In genomic region chr8:91065179-91065578, GRCm38 (mm10) we compare ENCODE assay signal across 11 mouse cellular contexts.
"Had no signal": no experiment of that assay in that cellular context is flagged by ENCODE, and none has a peak within 500 bp of the region (broad histone marks: within the 10 kb centered on the region; RNA-seq: fewer than 3 reads in every experiment).

No protein-coding gene starts in this region.

- H3K27ac ChIP-seq: layer of hippocampus, adult 2 months; limb, embryonic 15.5 days; liver, embryonic 12.5 days; lung, embryonic 15.5 days; midbrain, embryonic 10.5 days; midbrain, embryonic 15.5 days had no signal

- H3K4me2 ChIP-seq: limb, embryonic 15.5 days; liver, embryonic 12.5 days; lung, embryonic 15.5 days; midbrain, embryonic 15.5 days had no signal

- H3K9ac ChIP-seq: limb, embryonic 15.5 days; liver, embryonic 12.5 days; lung, embryonic 15.5 days; midbrain, embryonic 15.5 days had no signal

- ATAC-seq: liver, embryonic 12.5 days; midbrain, embryonic 15.5 days had no signal

- H3K36me3 ChIP-seq: limb, embryonic 15.5 days; liver, embryonic 12.5 days; lung, embryonic 15.5 days; midbrain, embryonic 10.5 days; midbrain, embryonic 15.5 days had no signal

- H3K4me3 ChIP-seq: layer of hippocampus, adult 2 months; limb, embryonic 15.5 days; liver, embryonic 12.5 days; lung, embryonic 15.5 days; midbrain, embryonic 10.5 days; midbrain, embryonic 15.5 days had no signal

- H3K9me3 ChIP-seq: limb, embryonic 15.5 days; liver, embryonic 12.5 days; lung, embryonic 15.5 days; midbrain, embryonic 10.5 days; midbrain, embryonic 15.5 days had no signal

- DNase-seq: kidney, adult 18-20 months; kidney, postnatal 10 days; kidney, postnatal 4 days; right cerebral cortex, postnatal 14 days; thymus, postnatal 4 days had no signal

- H3K27me3 ChIP-seq: limb, embryonic 15.5 days; liver, embryonic 12.5 days; lung, embryonic 15.5 days; midbrain, embryonic 15.5 days had no signal
